Mouse (Mus musculus): ENCODE data around the gene Ndufb7. TPM values are rescaled to one million over a fixed set of nuclear protein-coding genes. Genes with fewer than 3 reads are reported as not detected.
A peak's percentile ranks its signal among the peaks of the same experiment; 100 is the strongest.

Ndufb7 gene
- polyA plus RNA-seq, 1 experiment = 421 TPM

GRCm38 (mm10) chr8:83596369-83596768 is 29.9 kb downstream of the Ndufb7 start:
- H3K27me3 ChIP-seq (ENCODE audit: control insufficient read depth, insufficient read depth, insufficient read length) = no peaks in the 10 kb centered on the region
- TF ChIP-seq TCF3 (IDR thresholded peaks at IDR 0.05; ENCODE audit: insufficient read length, low read depth) (no peak), CEBPB (IDR thresholded peaks at IDR 0.05; ENCODE audit: insufficient read depth, poor library complexity, severe bottlenecking) (no peak), E2F4 (IDR thresholded peaks at IDR 0.05; ENCODE audit: insufficient read depth) (no peak), REST (IDR thresholded peaks at IDR 0.05; ENCODE audit: insufficient read depth, insufficient read length) (no peak), SRF (IDR thresholded peaks at IDR 0.05; ENCODE audit: control insufficient read depth, insufficient read length, low read depth) (no peak), POLR2A (IDR thresholded peaks at IDR 0.05; ENCODE audit: insufficient read length, low read depth) (no peak)
- peaks cover 27% of the 10 kb centered on the region for H3K79me2 ChIP-seq (ENCODE audit: control insufficient read depth, insufficient read depth)
- H3K36me3 ChIP-seq (ENCODE audit: control insufficient read depth, insufficient read depth) = peaks cover under 1% of the 10 kb centered on the region
- H3ac ChIP-seq (ENCODE audit: control insufficient read depth, insufficient read length) = no peak overlapping the region
- no peak overlapping the region for H3K4me3 ChIP-seq
- no peak overlapping the region for H3K4me2 ChIP-seq (ENCODE audit: low read depth)

DNA sequence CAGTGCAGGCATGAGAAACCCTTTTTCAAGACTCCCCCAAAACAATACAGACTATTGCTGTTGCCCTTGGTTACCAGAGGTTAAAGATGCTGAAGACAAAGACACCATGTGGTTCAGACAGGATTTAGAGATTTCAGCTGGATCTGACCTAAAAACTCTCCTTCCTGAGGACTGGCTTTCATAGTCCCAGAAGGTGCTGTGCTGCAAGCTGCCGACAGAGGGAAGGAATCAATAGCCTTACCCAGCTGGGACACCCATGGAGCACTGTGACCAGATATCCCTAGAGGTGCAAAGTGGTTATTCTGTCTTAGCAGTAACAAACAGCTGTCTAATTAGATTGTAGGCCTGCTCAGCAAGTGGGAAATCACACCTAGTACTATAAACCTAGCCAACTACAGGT is 31.7 kb downstream of the Ndufb7 start:
- TF ChIP-seq POLR2A (IDR thresholded peaks at IDR 0.05; ENCODE audit: insufficient read length, low read depth) (no peak), POLR2AphosphoS2 (IDR thresholded peaks at IDR 0.05; ENCODE audit: insufficient read length, low read depth) (no peak), MAX (IDR thresholded peaks at IDR 0.05; ENCODE audit: low read depth) (no peak), E2F4 (IDR thresholded peaks at IDR 0.05; ENCODE audit: insufficient read depth) (no peak), REST (IDR thresholded peaks at IDR 0.05; ENCODE audit: insufficient read depth, insufficient read length) (no peak), USF1 (IDR thresholded peaks at IDR 0.05; ENCODE audit: low read depth) (no peak), MYOG (IDR thresholded peaks at IDR 0.05; ENCODE audit: control insufficient read depth in 1 of 3, insufficient read depth in 1 of 3, insufficient read length in 2 of 3, low read depth in 2 of 3) (no peak), TCF12 (IDR thresholded peaks at IDR 0.05; ENCODE audit: insufficient read depth, poor library complexity, severe bottlenecking) (no peak), CEBPB (IDR thresholded peaks at IDR 0.05; ENCODE audit: insufficient read depth, poor library complexity, severe bottlenecking) (no peak), TCF3 (IDR thresholded peaks at IDR 0.05; ENCODE audit: insufficient read length, low read depth) (no peak), MYOD1 (IDR thresholded peaks at IDR 0.05; ENCODE audit: control insufficient read depth in 1 of 3, insufficient read length in 2 of 3, low read depth in 2 of 3) (no peak), SRF (IDR thresholded peaks at IDR 0.05; ENCODE audit: control insufficient read depth, insufficient read length, low read depth) (no peak)
- H3K79me2 ChIP-seq (ENCODE audit: control insufficient read depth, insufficient read depth) = peaks cover 10% of the 10 kb centered on the region
- H3K27me3 ChIP-seq (ENCODE audit: control insufficient read depth, insufficient read depth, insufficient read length) = no peaks in the 10 kb centered on the region
- H3K4me2 ChIP-seq (ENCODE audit: low read depth) = no peak overlapping the region
- no peaks in the 10 kb centered on the region for H3K36me3 ChIP-seq (ENCODE audit: control insufficient read depth, insufficient read depth)
- H3ac ChIP-seq (ENCODE audit: control insufficient read depth, insufficient read length) = no peak overlapping the region
- no peak overlapping the region for H3K4me3 ChIP-seq

- TF ChIP-seq TCF3 (IDR thresholded peaks at IDR 0.05; ENCODE audit: insufficient read length, low read depth) (no peak), MAX (IDR thresholded peaks at IDR 0.05; ENCODE audit: low read depth) (no peak), USF1 (IDR thresholded peaks at IDR 0.05; ENCODE audit: low read depth) (no peak), REST (IDR thresholded peaks at IDR 0.05; ENCODE audit: insufficient read depth, insufficient read length) (no peak), CEBPB (IDR thresholded peaks at IDR 0.05; ENCODE audit: insufficient read depth, poor library complexity, severe bottlenecking) (no peak), E2F4 (IDR thresholded peaks at IDR 0.05; ENCODE audit: insufficient read depth) (no peak), TCF12 (IDR thresholded peaks at IDR 0.05; ENCODE audit: insufficient read depth, poor library complexity, severe bottlenecking) (no peak), SRF (IDR thresholded peaks at IDR 0.05; ENCODE audit: control insufficient read depth, insufficient read length, low read depth) (no peak), POLR2A (IDR thresholded peaks at IDR 0.05; ENCODE audit: insufficient read length, low read depth) (no peak), MYOD1 (IDR thresholded peaks at IDR 0.05; ENCODE audit: control insufficient read depth in 1 of 3, insufficient read length in 2 of 3, low read depth in 2 of 3) (no peak), MYOG (IDR thresholded peaks at IDR 0.05; ENCODE audit: control insufficient read depth in 1 of 3, insufficient read depth in 1 of 3, insufficient read length in 2 of 3, low read depth in 2 of 3) (no peak), POLR2AphosphoS2 (IDR thresholded peaks at IDR 0.05; ENCODE audit: insufficient read length, low read depth) (no peak)
- Histone ChIP-seq H3K27me3 (ENCODE audit: control insufficient read depth, insufficient read depth, insufficient read length) (no peaks in the 10 kb centered on the region), H3K79me2 (ENCODE audit: control insufficient read depth, insufficient read depth) (no peaks in the 10 kb centered on the region), H3K36me3 (ENCODE audit: control insufficient read depth, insufficient read depth) (no peaks in the 10 kb centered on the region), H3K4me2 (ENCODE audit: low read depth) (no peak overlapping the region), H3K4me3 (no peak overlapping the region), H3ac (ENCODE audit: control insufficient read depth, insufficient read length) (no peak overlapping the region)
Observed at GRCm38 (mm10) chr8:83599814-83600213, 33.3 kb downstream of the Ndufb7 start.

- no peak overlapping the region for H3K4me3 ChIP-seq
- H3ac ChIP-seq (ENCODE audit: control insufficient read depth, insufficient read length) = no peak overlapping the region
- TF ChIP-seq POLR2A (IDR thresholded peaks at IDR 0.05; ENCODE audit: insufficient read length, low read depth) = no peak
- TF ChIP-seq MYOG (IDR thresholded peaks at IDR 0.05; ENCODE audit: control insufficient read depth in 1 of 3, insufficient read depth in 1 of 3, insufficient read length in 2 of 3, low read depth in 2 of 3) = no peak
- TF ChIP-seq CEBPB (IDR thresholded peaks at IDR 0.05; ENCODE audit: insufficient read depth, poor library complexity, severe bottlenecking) = no peak
- TF ChIP-seq POLR2AphosphoS2 (IDR thresholded peaks at IDR 0.05; ENCODE audit: insufficient read length, low read depth) = no peak
- TF ChIP-seq USF1 (IDR thresholded peaks at IDR 0.05; ENCODE audit: low read depth) = no peak
- no peak for TF ChIP-seq TCF3 (IDR thresholded peaks at IDR 0.05; ENCODE audit: insufficient read length, low read depth)
- TF ChIP-seq MAX (IDR thresholded peaks at IDR 0.05; ENCODE audit: low read depth) = no peak
- TF ChIP-seq TCF12 (IDR thresholded peaks at IDR 0.05; ENCODE audit: insufficient read depth, poor library complexity, severe bottlenecking) = no peak
- no peak for TF ChIP-seq SRF (IDR thresholded peaks at IDR 0.05; ENCODE audit: control insufficient read depth, insufficient read length, low read depth)
- no peak for TF ChIP-seq REST (IDR thresholded peaks at IDR 0.05; ENCODE audit: insufficient read depth, insufficient read length)
- TF ChIP-seq E2F4 (IDR thresholded peaks at IDR 0.05; ENCODE audit: insufficient read depth) = no peak
- no peak for TF ChIP-seq MYOD1 (IDR thresholded peaks at IDR 0.05; ENCODE audit: control insufficient read depth in 1 of 3, insufficient read length in 2 of 3, low read depth in 2 of 3)
- H3K36me3 ChIP-seq (ENCODE audit: control insufficient read depth, insufficient read depth) = no peaks in the 10 kb centered on the region
- no peaks in the 10 kb centered on the region for H3K79me2 ChIP-seq (ENCODE audit: control insufficient read depth, insufficient read depth)
- no peaks in the 10 kb centered on the region for H3K27me3 ChIP-seq (ENCODE audit: control insufficient read depth, insufficient read depth, insufficient read length)
- peak overlapping the region; percentile 54 for H3K4me2 ChIP-seq (ENCODE audit: low read depth)
Observed at GRCm38 (mm10) chr8:83602650-83603029, 36.2 kb downstream of the Ndufb7 start.

Measured in myocyte (in vitro differentiated cells).